Mouse (Mus musculus): ENCODE data around the gene Nsun6.

- no peak for TF ChIP-seq CTCF (IDR thresholded peaks at IDR 0.05; ENCODE audit: control insufficient read depth, insufficient read depth, insufficient replicate concordance, low read depth, low read length)
- TF ChIP-seq POLR2A (IDR thresholded peaks at IDR 0.05; ENCODE audit: control insufficient read depth, low read depth, low read length), result peak; percentile 53; the same call in 1 of the 2 replicates
These were observed 5.6 kb downstream of the Nsun6 start, which contains the start of gene Arl5b for GRCm38 (mm10) chr2:15049117-15049873.

Measured in testis, adult 2 months (tissue).